Mouse (Mus musculus) induced T-regulatory cell, adult 2 months (primary cell): ENCODE data around the gene Ubap2.

Experiments
- DNase-seq: peaks from one replicate; pipeline ENCODE4 v3.0.0-alpha.2; 2012; ENCODE audit warnings: low read depth

The Ubap2 gene

DNA sequence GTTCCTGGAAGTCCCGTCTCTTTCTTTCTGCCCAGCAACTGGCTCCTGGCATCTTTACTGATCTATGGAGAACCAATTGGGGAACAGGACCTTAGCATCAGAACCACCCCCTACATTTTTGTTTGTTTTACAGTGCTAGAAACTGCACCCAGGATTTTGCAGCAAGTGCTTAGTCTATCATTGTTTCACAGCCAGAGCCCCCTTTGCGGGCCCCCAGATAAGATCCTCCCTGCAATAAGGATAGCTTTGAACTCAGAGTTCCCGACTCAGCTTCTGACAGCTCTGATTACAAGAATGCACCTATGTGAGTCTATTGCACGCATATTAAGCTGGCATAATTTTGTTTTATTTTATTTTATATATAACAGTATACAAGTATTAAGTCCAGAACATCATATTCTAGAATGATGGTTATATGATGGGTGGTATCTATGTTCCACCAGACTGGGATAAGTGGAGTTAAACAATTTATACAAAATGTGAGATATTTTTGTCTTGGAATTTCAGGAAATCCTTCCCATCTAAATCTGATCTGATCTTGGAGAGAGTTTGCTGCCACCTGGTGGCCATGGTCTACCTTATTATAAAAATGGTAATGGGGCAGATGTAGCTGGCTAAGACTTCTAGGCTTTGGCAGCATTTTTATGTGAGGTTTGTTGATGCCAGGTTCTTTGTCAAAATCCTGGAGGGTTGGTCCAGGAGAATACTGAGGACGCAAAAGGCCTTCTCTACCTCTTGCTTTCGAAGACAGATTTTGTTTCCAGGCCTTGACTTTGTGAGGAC is 109.1 kb downstream of the Ubap2 start:
- DNase-seq, result peak; percentile 78

DNA sequence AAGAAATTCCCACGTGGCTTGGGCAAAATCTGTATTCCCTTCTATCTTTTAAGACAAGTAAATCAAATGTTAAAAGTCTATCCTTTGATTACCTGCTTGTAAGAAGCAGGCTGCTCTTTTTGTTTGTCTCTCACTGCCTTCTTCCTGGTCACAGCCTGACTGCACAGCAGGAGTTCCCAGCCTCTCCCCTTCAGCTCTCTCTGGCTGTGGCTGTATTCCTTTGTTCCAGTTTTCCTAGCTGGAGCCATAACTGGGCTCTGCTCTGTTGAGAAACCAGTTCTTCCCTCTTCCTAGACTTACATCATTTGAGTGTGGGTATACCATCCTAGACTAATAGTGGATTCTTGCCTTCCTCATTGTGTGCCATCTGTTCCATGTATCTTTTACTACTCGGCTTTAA is 110.0 kb downstream of the Ubap2 start:
- DNase-seq, result no peak

DNA sequence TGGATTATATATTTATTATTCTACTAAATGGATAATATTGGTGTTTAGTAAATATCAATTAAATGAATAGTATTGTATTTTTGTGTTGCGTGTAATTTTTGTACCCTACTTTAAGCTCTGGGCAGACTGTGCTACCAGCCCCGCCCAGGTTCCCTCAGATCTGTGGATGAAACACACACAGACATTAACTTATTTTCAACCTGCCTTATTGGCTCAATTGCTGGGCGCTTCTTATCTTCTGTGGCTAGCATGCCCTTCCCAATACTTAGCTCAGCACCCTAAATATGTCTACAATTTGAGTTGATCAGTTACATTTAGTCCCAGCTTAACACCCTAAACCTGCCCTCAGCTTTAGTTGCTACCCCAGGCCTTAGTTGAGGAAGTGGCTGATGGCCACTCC is 113.7 kb downstream of the Ubap2 start:
- DNase-seq, result no peak

DNA sequence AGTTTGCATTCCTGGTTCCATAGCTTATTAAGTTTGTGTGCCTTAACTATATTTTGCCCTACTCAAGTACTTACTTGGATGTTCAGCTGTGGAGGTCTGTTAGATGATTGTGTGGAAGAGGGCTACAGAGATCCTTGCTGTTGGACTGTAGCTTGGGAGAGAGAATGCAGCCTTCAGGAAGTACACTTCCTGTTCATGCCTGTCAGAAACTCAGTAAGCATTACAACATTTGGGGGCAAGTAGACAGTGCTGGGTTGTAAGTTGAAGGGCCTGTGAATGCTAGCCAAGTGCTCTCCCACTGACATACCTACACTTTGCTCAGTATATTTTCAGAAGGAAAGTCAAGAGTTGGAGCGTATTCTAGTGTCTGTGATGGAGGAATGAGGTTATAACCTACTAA is 116.7 kb downstream of the Ubap2 start:
- DNase-seq, result no peak

DNA sequence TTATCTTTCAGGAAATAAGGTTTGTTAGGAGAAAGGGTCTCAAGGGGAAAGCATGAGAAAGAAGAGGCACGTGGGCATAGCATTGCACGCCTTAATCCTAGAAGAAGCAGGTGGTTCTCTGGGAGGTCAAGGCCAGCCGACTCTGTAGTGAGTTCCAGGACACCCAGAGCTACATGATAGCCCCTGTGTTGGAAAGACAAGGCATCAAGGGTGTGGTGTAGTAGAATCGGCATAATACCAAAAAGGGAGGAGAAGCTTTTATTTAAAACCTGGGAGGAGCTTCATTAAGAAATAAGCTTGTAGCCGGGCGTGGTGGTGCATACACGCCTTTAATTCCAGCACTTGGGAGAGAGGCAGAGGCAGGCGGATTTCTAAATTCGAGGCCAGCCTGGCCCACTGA is 118.0 kb downstream of the Ubap2 start:
- no peak for DNase-seq

DNA sequence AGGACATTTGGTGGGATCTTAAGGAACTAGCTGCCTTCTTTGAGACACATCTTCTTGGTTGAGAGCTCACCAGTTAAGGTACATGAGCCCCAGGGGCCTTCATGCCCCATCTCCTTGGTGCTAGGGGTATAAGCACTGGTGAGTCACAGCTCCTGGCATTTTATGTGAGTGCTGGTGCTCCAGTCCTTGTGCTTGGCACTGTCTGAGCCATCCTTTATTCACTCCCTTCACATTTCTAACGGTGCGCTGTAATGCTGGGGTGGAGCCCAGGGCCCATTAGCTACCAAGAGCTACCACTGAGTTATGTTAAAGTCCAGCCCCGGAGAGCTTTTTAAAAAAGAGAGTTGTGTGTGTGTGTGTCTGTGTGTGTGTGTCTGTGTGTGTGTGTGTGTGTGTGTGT is 121.8 kb downstream of the Ubap2 start:
- no peak for DNase-seq

DNA sequence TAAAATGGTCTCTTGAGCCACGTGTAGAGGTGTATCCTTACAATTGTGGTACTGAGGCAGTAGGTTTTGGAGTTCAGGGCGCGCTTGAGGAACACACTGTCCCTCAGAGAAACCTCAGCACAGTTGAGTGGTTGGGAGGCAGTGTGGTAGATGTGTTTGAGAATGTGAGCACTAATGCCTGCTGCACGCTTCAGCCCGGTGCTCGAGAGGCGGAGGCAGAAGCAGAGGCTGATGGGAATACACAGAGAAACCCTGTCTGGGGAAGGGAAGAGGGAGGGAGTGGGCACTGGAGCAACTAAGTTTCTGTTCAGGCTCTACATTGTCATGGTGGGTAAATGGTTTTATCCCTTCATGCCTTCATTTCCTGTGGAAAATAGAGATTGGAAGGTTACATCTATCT is 123.8 kb downstream of the Ubap2 start:
- DNase-seq, result no peak

DNA sequence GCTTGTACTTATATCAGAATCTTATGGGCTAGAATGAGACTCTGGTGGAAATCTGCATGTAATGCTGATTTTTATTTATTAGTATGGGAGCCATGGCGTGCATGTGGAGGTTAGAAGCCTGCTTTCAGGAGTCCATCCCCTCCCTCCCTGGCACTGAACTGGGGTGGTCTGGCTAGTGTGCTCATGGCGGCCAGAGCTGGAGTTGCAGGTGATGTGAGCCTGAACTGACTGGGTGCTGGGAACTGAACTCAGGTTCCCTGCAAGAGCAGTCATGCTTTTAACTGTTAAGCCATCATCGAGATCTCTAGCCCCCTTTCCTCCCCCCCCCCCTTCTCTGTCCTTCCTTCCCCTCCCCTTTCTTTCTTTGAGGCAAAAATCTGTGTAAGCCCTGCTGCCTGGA is 125.1 kb downstream of the Ubap2 start:
- no peak for DNase-seq
